Mouse (Mus musculus) gastrocnemius, postnatal 25 days (tissue): ENCODE measurements around the gene Rsu1. TPM values are rescaled to one million over a fixed set of nuclear protein-coding genes. Genes with fewer than 3 reads are reported as not detected.

Experiments
- DNase-seq: peaks from one replicate; pipeline ENCODE4 v3.0.0; 2022
- long read RNA-seq, 2 experiments: library from polyadenylated mRNA; stranded (forward); transcript quantifications; one replicate each; pipeline ENCODE4 v2.0.0; 2021
- total RNA-seq, 2 experiments: library from RNA; stranded (reverse); gene quantifications; 1 replicate in 1 of 2; 2 replicates in 1 of 2; pipeline ENCODE4 v1.2.3; 2021

Rsu1 gene
- 10 to 100 TPM; 28.2 to 37.8 TPM for total RNA-seq
- long read RNA-seq, experiment 1, transcript Rsu1-201 (9 exons, 1,546 nt): major isoform, 52 of 59 reads
- long read RNA-seq, experiment 1, partial matches to known transcripts: 0 of 59 reads
- long read RNA-seq, experiment 1, other reads (novel, unspliced or antisense): 5 of 59 reads
- long read RNA-seq, experiment 2, transcript Rsu1-201 (9 exons, 1,546 nt): major isoform, 62 of 67 reads
- long read RNA-seq, experiment 2, partial matches to known transcripts: 0 of 67 reads
- long read RNA-seq, experiment 2, other reads (novel, unspliced or antisense): 5 of 67 reads

GRCm38 (mm10) chr2:13271165-13271957, at the start of gene Rsu1:
Rsu1 (minus strand) TSS chr2:13271415.
- peak; percentile 97 for DNase-seq

- DNase-seq: no peak
These were observed 32.2 kb upstream of the Rsu1 start for GRCm38 (mm10) chr2:13303376-13303775.

GRCm38 (mm10) chr2:13299031-13299430, 27.8 kb upstream of the Rsu1 start:
- DNase-seq: no peak

- DNase-seq: no peak
These were observed 26.5 kb upstream of the Rsu1 start for GRCm38 (mm10) chr2:13297733-13298132.

- DNase-seq: no peak
These were observed 19.4 kb upstream of the Rsu1 start for GRCm38 (mm10) chr2:13290661-13291060.

- DNase-seq: no peak
These were observed 18.9 kb upstream of the Rsu1 start for GRCm38 (mm10) chr2:13290070-13290469.

GRCm38 (mm10) chr2:13278114-13278862, 7.1 kb upstream of the Rsu1 start:
- no peak for DNase-seq

GRCm38 (mm10) chr2:13275874-13276273, 4.7 kb upstream of the Rsu1 start:
- no peak for DNase-seq

GRCm38 (mm10) chr2:13270736-13271135, 479 bp downstream of the Rsu1 start:
- DNase-seq: peak; percentile 10

GRCm38 (mm10) chr2:13268681-13269293, 2.4 kb downstream of the Rsu1 start:
- DNase-seq: no peak

- DNase-seq: no peak
These were observed 6.3 kb downstream of the Rsu1 start for GRCm38 (mm10) chr2:13264875-13265274.

GRCm38 (mm10) chr2:13263150-13263549, 8.1 kb downstream of the Rsu1 start:
- no peak for DNase-seq

GRCm38 (mm10) chr2:13258606-13259005, 12.6 kb downstream of the Rsu1 start:
- no peak for DNase-seq

GRCm38 (mm10) chr2:13240711-13241110, 30.5 kb downstream of the Rsu1 start:
- DNase-seq: no peak

GRCm38 (mm10) chr2:13237140-13237901, 33.9 kb downstream of the Rsu1 start:
- no peak for DNase-seq

- peak; percentile 8 for DNase-seq
These were observed 35.5 kb downstream of the Rsu1 start for GRCm38 (mm10) chr2:13235696-13236095.

- DNase-seq: no peak
These were observed 36.4 kb downstream of the Rsu1 start for GRCm38 (mm10) chr2:13234796-13235195.

- DNase-seq: no peak
These were observed 37.3 kb downstream of the Rsu1 start for GRCm38 (mm10) chr2:13233902-13234301.

- no peak for DNase-seq
These were observed 37.9 kb downstream of the Rsu1 start for GRCm38 (mm10) chr2:13233254-13233835.

- DNase-seq: no peak
These were observed 38.9 kb downstream of the Rsu1 start for GRCm38 (mm10) chr2:13232305-13232704.

GRCm38 (mm10) chr2:13229686-13230085, 41.5 kb downstream of the Rsu1 start:
- no peak for DNase-seq
